Comparison of ENCODE assay signal across 10 mouse cellular contexts in the genomic region with DNA sequence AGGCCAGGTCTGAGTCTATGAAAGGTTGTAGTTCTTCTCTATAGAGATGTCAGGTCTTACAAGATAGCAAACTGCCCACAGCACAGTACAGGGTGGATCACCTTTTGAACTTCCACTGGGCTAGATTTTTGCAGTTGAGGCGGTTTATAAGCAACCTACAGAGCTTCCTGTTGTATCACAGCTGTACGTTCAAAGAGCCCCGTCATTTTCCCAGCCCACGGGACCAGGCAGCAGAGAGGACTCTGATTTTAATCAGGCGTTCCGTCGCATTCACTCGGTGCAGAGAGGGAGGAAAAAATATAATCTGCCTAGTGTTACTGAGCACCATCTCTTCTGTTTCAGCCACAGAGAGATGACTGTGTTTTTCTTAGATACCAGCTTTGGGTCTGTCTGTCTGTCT.
A peak's percentile ranks its signal among the peaks of the same experiment; 100 is the strongest.
DNase-seq lines count a peak whose midpoint lies in the region; ATAC-seq and TF ChIP-seq lines count a peak whose summit lies in the region.
"Had no signal": no experiment of that assay in that cellular context is flagged by ENCODE, and none has a peak within 500 bp of the region (broad histone marks: within the 10 kb centered on the region; RNA-seq: fewer than 3 reads in every experiment).

No protein-coding gene starts in this region.

- peaks cover 54% of the 10 kb centered on the region for H3K36me3 ChIP-seq in midbrain, embryonic 10.5 days
- H3K36me3 ChIP-seq in midbrain, postnatal 0 days (ENCODE audit: insufficient read depth, low read length), result peaks cover 6% of the 10 kb centered on the region; the same call in 1 of the 2 replicates
- 0 out of 2 replicates have a peak, but pooled peaks cover 4% of the 10 kb centered on the region for H3K36me3 ChIP-seq in hindbrain, embryonic 14.5 days (replicated peaks; ENCODE audit: control insufficient read depth, insufficient read depth)

- ATAC-seq in frontal cortex, adult (ENCODE audit: low TSS enrichment), result peak; percentile 64
- ATAC-seq in midbrain, postnatal 0 days (ENCODE audit: low FRiP score), result no peak
- ATAC-seq in hindbrain, embryonic 14.5 days (ENCODE audit: low FRiP score), result no peak; the same call in 1 of the 2 replicates

- intact Hi-C loops in left cerebral cortex, adult 2 months (cut with DNase I), result no loop called here

- no peak for DNase-seq in frontal cortex, postnatal 10 days (ENCODE audit: low spot score in 2 of 2)
- DNase-seq in midbrain, embryonic 10.5 days (ENCODE audit: low spot score), result no peak
- DNase-seq in midbrain, postnatal 0 days (ENCODE audit: low spot score), result no peak
- no peak for DNase-seq in hindbrain, embryonic 14.5 days (ENCODE audit: low spot score)
- peak; percentile 58 for DNase-seq in thymus, postnatal 25 days
- DNase-seq in left cerebral cortex, adult 2 months (ENCODE audit: extremely low spot score in 1 of 2, low spot score in 2 of 2), result no peak
- DNase-seq in left cerebral cortex, adult 8-10 months (ENCODE audit: low spot score in 2 of 2), result no peak
- DNase-seq: lung, adult 2 months had no signal

- 75% methylated on average over 8 of the region's 8 CpGs for WGBS in midbrain, embryonic 10.5 days
- WGBS in midbrain, postnatal 0 days, result 20% methylated on average over 8 of the region's 8 CpGs
- WGBS in hindbrain, embryonic 14.5 days, result 18% methylated on average over 8 of the region's 8 CpGs

- no peak overlapping the region for H3K4me2 ChIP-seq in midbrain, postnatal 0 days (ENCODE audit: low read depth, low read length, poor library complexity, severe bottlenecking)
- no peak overlapping the region for H3K4me2 ChIP-seq in hindbrain, embryonic 14.5 days (replicated peaks)
- H3K4me2 ChIP-seq: embryonic facial prominence, embryonic 12.5 days had no signal

- no peak overlapping the region for H3K9ac ChIP-seq in midbrain, postnatal 0 days (replicated peaks; ENCODE audit: low read length, poor library complexity, severe bottlenecking)
- H3K9ac ChIP-seq in hindbrain, embryonic 14.5 days, result no peak overlapping the region
- H3K9ac ChIP-seq: embryonic facial prominence, embryonic 12.5 days had no signal

- no peaks in the 10 kb centered on the region for H3K9me3 ChIP-seq in midbrain, embryonic 10.5 days (replicated peaks)
- no peaks in the 10 kb centered on the region for H3K9me3 ChIP-seq in midbrain, postnatal 0 days (ENCODE audit: low read length)
- H3K9me3 ChIP-seq in hindbrain, embryonic 14.5 days (ENCODE audit: control insufficient read depth, low read length), result no peaks in the 10 kb centered on the region
- H3K9me3 ChIP-seq: embryonic facial prominence, embryonic 12.5 days had no signal

- TF ChIP-seq CTCF in midbrain, postnatal 0 days (IDR thresholded peaks at IDR 0.05), result no peak
- no peak for TF ChIP-seq CTCF in left cerebral cortex, adult 2 months (IDR thresholded peaks at IDR 0.05)

- H3K27ac ChIP-seq in midbrain, embryonic 10.5 days (replicated peaks), result 0 out of 2 replicates have a peak overlapping the region, but pooled peaks have one; percentile 23
- H3K27ac ChIP-seq in midbrain, postnatal 0 days (ENCODE audit: low read depth, low read length), result no peak overlapping the region
- 0 out of 2 replicates have a peak overlapping the region, but pooled peaks have one; percentile 17 for H3K27ac ChIP-seq in hindbrain, embryonic 14.5 days
- no peak overlapping the region for H3K27ac ChIP-seq in left cerebral cortex, adult 2 months
- H3K27ac ChIP-seq: embryonic facial prominence, embryonic 12.5 days had no signal

- no peak overlapping the region for H3K4me3 ChIP-seq in midbrain, embryonic 10.5 days
- H3K4me3 ChIP-seq in midbrain, postnatal 0 days (ENCODE audit: low read depth, low read length), result no peak overlapping the region
- H3K4me3 ChIP-seq in hindbrain, embryonic 14.5 days (replicated peaks; ENCODE audit: low read length), result no peak overlapping the region
- no peak overlapping the region for H3K4me3 ChIP-seq in left cerebral cortex, adult 2 months
- H3K4me3 ChIP-seq: embryonic facial prominence, embryonic 12.5 days had no signal

- H3K4me1 ChIP-seq in midbrain, embryonic 10.5 days, result peaks cover 16% of the 10 kb centered on the region
- H3K4me1 ChIP-seq in midbrain, postnatal 0 days (ENCODE audit: insufficient read depth, low read length), result no peaks in the 10 kb centered on the region
- peaks cover 24% of the 10 kb centered on the region for H3K4me1 ChIP-seq in hindbrain, embryonic 14.5 days (replicated peaks; ENCODE audit: control insufficient read depth, insufficient read depth, low read length)

- H3K27me3 ChIP-seq in midbrain, embryonic 10.5 days (ENCODE audit: low read depth, poor library complexity, severe bottlenecking), result no peaks in the 10 kb centered on the region
- H3K27me3 ChIP-seq in midbrain, postnatal 0 days (ENCODE audit: insufficient read depth, low read length), result no peaks in the 10 kb centered on the region
- no peaks in the 10 kb centered on the region for H3K27me3 ChIP-seq in hindbrain, embryonic 14.5 days (ENCODE audit: control insufficient read depth, insufficient read depth, low read length)
- H3K27me3 ChIP-seq: embryonic facial prominence, embryonic 12.5 days had no signal

Comparison
In these comparisons a context has a peak if more than half of its experiments do, and no peak if none do; other contexts are left out.
1. H3K27ac ChIP-seq: peak in midbrain, embryonic 10.5 days (single experiment) and hindbrain, embryonic 14.5 days (single experiment); none in midbrain, postnatal 0 days (single experiment) and left cerebral cortex, adult 2 months (single experiment).